Mouse (Mus musculus): ENCODE data around the gene Ackr4. TPM values are rescaled to one million over a fixed set of nuclear protein-coding genes. Genes with fewer than 3 reads are reported as not detected.

The Ackr4 gene
- polyA plus RNA-seq, 1 experiment from 2014 or later: 0.80 TPM

GRCm38 (mm10) chr9:104034231-104034630 lies 92.5 kb downstream of the Ackr4 start:
- no peak overlapping the region for H3K4me3 ChIP-seq (ENCODE audit: low read depth, low read length)
- 77% methylated on average over 8 of the region's 8 CpGs for WGBS
- H3K4me1 ChIP-seq (replicated peaks; ENCODE audit: control insufficient read depth, insufficient read depth, low read length): no peaks in the 10 kb centered on the region
- no peak overlapping the region for H3K4me2 ChIP-seq
- ATAC-seq (replicated peaks; ENCODE audit: low FRiP score): no peak
- H3K27ac ChIP-seq (ENCODE audit: low read depth, low read length): no peak overlapping the region
- no peaks in the 10 kb centered on the region for H3K27me3 ChIP-seq (replicated peaks; ENCODE audit: control insufficient read depth, insufficient read depth, low read length)
- no peaks in the 10 kb centered on the region for H3K9me3 ChIP-seq (ENCODE audit: control insufficient read depth, low read length)
- no peak overlapping the region for H3K9ac ChIP-seq (ENCODE audit: low read depth, low read length)
- no peak for DNase-seq (ENCODE audit: low spot score)
- H3K36me3 ChIP-seq (ENCODE audit: control insufficient read depth, insufficient read depth, low read length): peaks cover 2% of the 10 kb centered on the region; the same call in 1 of the 2 replicates

Other genes with a start within 250 kb of the Ackr4 start
- gene Nphp3, start 124.4 kb downstream of the Ackr4 start, polyA plus RNA-seq (2014; fragmentation: Nextera tagmentation; extraction: Ambion mirVana): 3.2 and 3.9 TPM in 2 replicates
- gene Gm28305, start 86.3 kb downstream of the Ackr4 start, polyA plus RNA-seq (2014; fragmentation: Nextera tagmentation; extraction: Ambion mirVana): not detected in 2 replicates
- gene Uba5, start 63.8 kb downstream of the Ackr4 start, polyA plus RNA-seq (2014; fragmentation: Nextera tagmentation; extraction: Ambion mirVana): 41.7 and 42.2 TPM in 2 replicates
- 12.9 and 14.0 TPM in 2 replicates for gene Acad11, start 63.6 kb downstream of the Ackr4 start, polyA plus RNA-seq (2014; fragmentation: Nextera tagmentation; extraction: Ambion mirVana)
- 20.6 and 22.6 TPM in 2 replicates for gene Dnajc13, start 136.0 kb upstream of the Ackr4 start, polyA plus RNA-seq (2014; fragmentation: Nextera tagmentation; extraction: Ambion mirVana)
- gene Acpp, start 210.8 kb upstream of the Ackr4 start, polyA plus RNA-seq (2014; fragmentation: Nextera tagmentation; extraction: Ambion mirVana): 0.25 and 0.53 TPM in 2 replicates

Data from liver, embryonic 11.5 days (tissue).